Mouse (Mus musculus): ENCODE results near the gene Map3k14. TPM values are rescaled to one million over a fixed set of nuclear protein-coding genes. Genes with fewer than 3 reads are reported as not detected.

Gene Map3k14
- total and polyA plus RNA-seq, 3 experiments = 0.39 to 0.99 TPM; not detected in 1

GRCm38 (mm10) chr11:103192956-103193824 lies 74.1 kb downstream of the Map3k14 start:
- no peaks in the 10 kb centered on the region for H3K27me3 ChIP-seq (ENCODE audit: control insufficient read depth in 1 of 2, insufficient read depth in 2 of 2, low read length in 2 of 2)
- no peak for TF ChIP-seq MYB (IDR thresholded peaks at IDR 0.05; ENCODE audit: low read depth, low read length)
- no peak for TF ChIP-seq JUND (IDR thresholded peaks at IDR 0.05; ENCODE audit: low read depth, low read length)
- TF ChIP-seq GATA1 (IDR thresholded peaks at IDR 0.05; ENCODE audit: low read depth, low read length) = no peak
- no peak for TF ChIP-seq RCOR1 (IDR thresholded peaks at IDR 0.05; ENCODE audit: low read depth, low read length)
- no peak for TF ChIP-seq ETS1 (IDR thresholded peaks at IDR 0.05; ENCODE audit: low read depth, low read length)
- no peak for TF ChIP-seq TAL1 (IDR thresholded peaks at IDR 0.05; ENCODE audit: low read length)
- TF ChIP-seq CHD2 (IDR thresholded peaks at IDR 0.05; ENCODE audit: low read length) = no peak
- no peak for TF ChIP-seq POLR2A (IDR thresholded peaks at IDR 0.05; ENCODE audit: control insufficient read depth in 1 of 2, insufficient read depth in 1 of 2, low read depth in 1 of 2, low read length in 2 of 2, poor library complexity in 1 of 2)
- TF ChIP-seq TCF12 (IDR thresholded peaks at IDR 0.05; ENCODE audit: low read depth, low read length) = no peak
- TF ChIP-seq USF2 (IDR thresholded peaks at IDR 0.05; ENCODE audit: borderline replicate concordance in 1 of 2, insufficient read depth in 1 of 2, low read depth in 1 of 2, low read length in 2 of 2) = no peak
- TF ChIP-seq MYC (IDR thresholded peaks at IDR 0.05; ENCODE audit: low read depth, low read length) = no peak
- H3K9me3 ChIP-seq (replicated peaks; ENCODE audit: insufficient read depth, low read length) = no peaks in the 10 kb centered on the region
- no peaks in the 10 kb centered on the region for H3K36me3 ChIP-seq (ENCODE audit: control insufficient read depth in 1 of 2, insufficient read depth in 2 of 2, low read length in 2 of 2)
- no peak overlapping the region for H3K27ac ChIP-seq (ENCODE audit: control insufficient read depth, low read depth, low read length)
- no peaks in the 10 kb centered on the region for H3K4me1 ChIP-seq (ENCODE audit: control insufficient read depth in 1 of 2, insufficient read depth in 2 of 2, low read length in 2 of 2)
- no peak overlapping the region for H3K4me3 ChIP-seq (ENCODE audit: control insufficient read depth in 1 of 2, insufficient read depth in 1 of 2, low read depth in 2 of 2, low read length in 2 of 2)
- no peaks in the 10 kb centered on the region for H3K79me2 ChIP-seq (ENCODE audit: control insufficient read depth, insufficient read depth, low read length, poor library complexity)
- H3K9ac ChIP-seq (ENCODE audit: control insufficient read depth, low read depth, low read length, poor library complexity, severe bottlenecking) = no peak overlapping the region
- DNase-seq (ENCODE audit: low read depth, low spot score) = no peak

- Histone ChIP-seq H3K79me2 (ENCODE audit: control insufficient read depth, insufficient read depth, low read length, poor library complexity) (no peaks in the 10 kb centered on the region), H3K27ac (ENCODE audit: control insufficient read depth, low read depth, low read length) (no peak overlapping the region), H3K9me3 (replicated peaks; ENCODE audit: insufficient read depth, low read length) (no peaks in the 10 kb centered on the region), H3K36me3 (ENCODE audit: control insufficient read depth in 1 of 2, insufficient read depth in 2 of 2, low read length in 2 of 2) (no peaks in the 10 kb centered on the region), H3K4me1 (ENCODE audit: control insufficient read depth in 1 of 2, insufficient read depth in 2 of 2, low read length in 2 of 2) (no peaks in the 10 kb centered on the region), H3K27me3 (ENCODE audit: control insufficient read depth in 1 of 2, insufficient read depth in 2 of 2, low read length in 2 of 2) (no peaks in the 10 kb centered on the region), H3K9ac (ENCODE audit: control insufficient read depth, low read depth, low read length, poor library complexity, severe bottlenecking) (no peak overlapping the region), H3K4me3 (ENCODE audit: control insufficient read depth in 1 of 2, insufficient read depth in 1 of 2, low read depth in 2 of 2, low read length in 2 of 2) (no peak overlapping the region)
- TF ChIP-seq NRF1 (IDR thresholded peaks at IDR 0.05; ENCODE audit: insufficient read depth, low read depth, low read length, poor library complexity, severe bottlenecking) (no peak), MAX (IDR thresholded peaks at IDR 0.05; ENCODE audit: low read length) (no peak), ZNF384 (IDR thresholded peaks at IDR 0.05; ENCODE audit: low read depth, low read length) (no peak), SMC3 (IDR thresholded peaks at IDR 0.05; ENCODE audit: low read depth, low read length) (no peak), MAZ (IDR thresholded peaks at IDR 0.05; ENCODE audit: low read depth, low read length) (no peak), EP300 (IDR thresholded peaks at IDR 0.05; ENCODE audit: low read depth in 1 of 2, low read length in 2 of 2) (no peak), MYC (IDR thresholded peaks at IDR 0.05; ENCODE audit: low read depth, low read length) (no peak), POLR2A (IDR thresholded peaks at IDR 0.05; ENCODE audit: control insufficient read depth in 1 of 2, insufficient read depth in 1 of 2, low read depth in 1 of 2, low read length in 2 of 2, poor library complexity in 1 of 2) (no peak)
- no peak for DNase-seq (ENCODE audit: low read depth, low spot score)
Measured at GRCm38 (mm10) chr11:103192230-103192955, 74.9 kb downstream of the Map3k14 start.

All from MEL (cell line).